In genomic region chr6:86437711-86438110, GRCm38 (mm10) we compare ENCODE assay signal across 8 mouse cellular contexts. TPM values are rescaled to one million over a fixed set of nuclear protein-coding genes. Genes with fewer than 3 reads are reported as not detected.
DNase-seq lines count a peak whose midpoint lies in the region; ATAC-seq and TF ChIP-seq lines count a peak whose summit lies in the region.

No protein-coding gene starts in this region.

- no peak for TF ChIP-seq POLR2A in bone marrow macrophage, adult 2 months (IDR thresholded peaks at IDR 0.05; ENCODE audit: borderline replicate concordance, low read depth, low read length)
- TF ChIP-seq POLR2A in olfactory bulb, adult 2 months (IDR thresholded peaks at IDR 0.05; ENCODE audit: insufficient read depth, low read depth, low read length), result no peak

- TF ChIP-seq EP300 in heart, postnatal 0 days (IDR thresholded peaks at IDR 0.05; ENCODE audit: low read depth), result no peak

- peak overlapping the region; percentile 39 for H3K27ac ChIP-seq in bone marrow macrophage, adult 2 months (ENCODE audit: insufficient read depth, low read depth, low read length)
- H3K27ac ChIP-seq in embryonic facial prominence, embryonic 15.5 days (replicated peaks), result peak overlapping the region; percentile 97
- peak overlapping the region; percentile 95 for H3K27ac ChIP-seq in heart, postnatal 0 days (ENCODE audit: low read depth)
- H3K27ac ChIP-seq in lung, embryonic 16.5 days (ENCODE audit: low read length), result peak overlapping the region; percentile 84
- H3K27ac ChIP-seq in olfactory bulb, adult 2 months (ENCODE audit: insufficient read depth, low read depth, low read length), result peak overlapping the region; percentile 13; the same call in 1 of the 2 replicates

- DNase-seq in G1E (ENCODE audit: low spot score), result peak; percentile 32
- DNase-seq in heart, postnatal 0 days (ENCODE audit: low spot score), result peak; percentile 77
- DNase-seq in kidney, postnatal 4 days, result peak; percentile 66 to 79
- peak; percentile 57 to 66 for DNase-seq in thymus, postnatal 36 days

- H3K4me2 ChIP-seq in embryonic facial prominence, embryonic 15.5 days (replicated peaks), result peak overlapping the region; percentile 65
- peak overlapping the region; percentile 93 for H3K4me2 ChIP-seq in heart, postnatal 0 days (ENCODE audit: low read depth, low read length)
- H3K4me2 ChIP-seq in lung, embryonic 16.5 days (ENCODE audit: low read depth, low read length), result peak overlapping the region; percentile 68

- peak overlapping the region; percentile 83 for H3K4me3 ChIP-seq in G1E (ENCODE audit: low read depth, low read length)
- peak overlapping the region; percentile 92 for H3K4me3 ChIP-seq in bone marrow macrophage, adult 2 months (ENCODE audit: insufficient read depth, low read length)
- H3K4me3 ChIP-seq in embryonic facial prominence, embryonic 15.5 days (replicated peaks), result peak overlapping the region; percentile 91
- peak overlapping the region; percentile 74 for H3K4me3 ChIP-seq in heart, postnatal 0 days (ENCODE audit: low read depth, low read length)
- peak overlapping the region; percentile 74 for H3K4me3 ChIP-seq in lung, embryonic 16.5 days (ENCODE audit: low read length)
- H3K4me3 ChIP-seq in olfactory bulb, adult 2 months (ENCODE audit: insufficient read depth, low read depth, low read length), result peak overlapping the region; percentile 95

- peaks cover 64% of the 10 kb centered on the region for H3K36me3 ChIP-seq in G1E (replicated peaks)
- H3K36me3 ChIP-seq in embryonic facial prominence, embryonic 15.5 days, result peaks cover 42% of the 10 kb centered on the region
- H3K36me3 ChIP-seq in heart, postnatal 0 days (replicated peaks; ENCODE audit: control insufficient read depth, insufficient read depth, low read length), result peaks cover 33% of the 10 kb centered on the region
- peaks cover 12% of the 10 kb centered on the region; the same call in 1 of the 2 replicates for H3K36me3 ChIP-seq in lung, embryonic 16.5 days (ENCODE audit: control insufficient read depth, insufficient read depth, low read length)

- peaks cover 16% of the 10 kb centered on the region for H3K4me1 ChIP-seq in G1E (ENCODE audit: insufficient read depth, low read depth, low read length)
- peaks cover 15% of the 10 kb centered on the region for H3K4me1 ChIP-seq in bone marrow macrophage, adult 2 months (ENCODE audit: control insufficient read depth, insufficient read depth, low read length)
- H3K4me1 ChIP-seq in embryonic facial prominence, embryonic 15.5 days, result peaks cover 7% of the 10 kb centered on the region
- H3K4me1 ChIP-seq in heart, postnatal 0 days (ENCODE audit: control insufficient read depth, insufficient read depth), result peaks cover 2% of the 10 kb centered on the region; the same call in 1 of the 2 replicates
- H3K4me1 ChIP-seq in lung, embryonic 16.5 days (replicated peaks; ENCODE audit: control insufficient read depth, insufficient read depth, low read length), result peaks cover 6% of the 10 kb centered on the region
- peaks cover 5% of the 10 kb centered on the region; the same call in 1 of the 2 replicates for H3K4me1 ChIP-seq in olfactory bulb, adult 2 months (ENCODE audit: control insufficient read depth, insufficient read depth, low read length)

- TF ChIP-seq CTCF in G1E (IDR thresholded peaks at IDR 0.05; ENCODE audit: low read depth, low read length), result no peak; the same call in 1 of the 2 replicates
- no peak for TF ChIP-seq CTCF in bone marrow macrophage, adult 2 months (IDR thresholded peaks at IDR 0.05; ENCODE audit: low read depth, low read length)
- peak; percentile 60 for TF ChIP-seq CTCF in heart, postnatal 0 days (IDR thresholded peaks at IDR 0.05; ENCODE audit: low read depth)
- 0 out of 2 replicates have a peak, but pooled peaks have one; percentile 14 for TF ChIP-seq CTCF in olfactory bulb, adult 2 months (IDR thresholded peaks at IDR 0.05; ENCODE audit: insufficient read depth, low read depth, low read length)

- H3K9me3 ChIP-seq in G1E (replicated peaks), result no peaks in the 10 kb centered on the region
- no peaks in the 10 kb centered on the region for H3K9me3 ChIP-seq in embryonic facial prominence, embryonic 15.5 days (replicated peaks)
- H3K9me3 ChIP-seq in heart, postnatal 0 days (replicated peaks; ENCODE audit: control insufficient read depth, low read length), result no peaks in the 10 kb centered on the region
- no peaks in the 10 kb centered on the region for H3K9me3 ChIP-seq in lung, embryonic 16.5 days (ENCODE audit: control insufficient read depth, low read length)

- H3K27me3 ChIP-seq in G1E (ENCODE audit: insufficient read depth, low read length), result no peaks in the 10 kb centered on the region
- no peaks in the 10 kb centered on the region for H3K27me3 ChIP-seq in embryonic facial prominence, embryonic 15.5 days
- no peaks in the 10 kb centered on the region for H3K27me3 ChIP-seq in heart, postnatal 0 days (ENCODE audit: control insufficient read depth, insufficient read depth, low read length)
- no peaks in the 10 kb centered on the region for H3K27me3 ChIP-seq in lung, embryonic 16.5 days (ENCODE audit: control insufficient read depth, insufficient read depth, low read depth, low read length)

- peak overlapping the region; percentile 79 for H3K9ac ChIP-seq in embryonic facial prominence, embryonic 15.5 days
- H3K9ac ChIP-seq in heart, postnatal 0 days (replicated peaks; ENCODE audit: low read depth, low read length), result peak overlapping the region; percentile 75
- H3K9ac ChIP-seq in lung, embryonic 16.5 days (ENCODE audit: low read length), result peak overlapping the region; percentile 72

- no peak for ATAC-seq in G1E (ENCODE audit: extremely low read depth, insufficient number of reproducible peaks, low FRiP score, poor library complexity, severe bottlenecking)
- 0 out of 2 replicates have a peak, but pooled peaks have one; percentile 34 for ATAC-seq in embryonic facial prominence, embryonic 15.5 days (ENCODE audit: insufficient number of reproducible peaks, low FRiP score, low TSS enrichment, low read depth)
- ATAC-seq in heart, postnatal 0 days (ENCODE audit: insufficient read depth, low read depth), result peak; percentile 68
- ATAC-seq in lung, embryonic 16.5 days (ENCODE audit: low read depth), result peak; percentile 53; the same call in 1 of the 2 replicates

- WGBS in embryonic facial prominence, embryonic 15.5 days, result under 1% methylated on average over 14 of the region's 14 CpGs
- 3% methylated on average over 14 of the region's 14 CpGs for WGBS in heart, postnatal 0 days
- WGBS in lung, embryonic 16.5 days, result 2% methylated on average over 14 of the region's 14 CpGs
- under 1% methylated on average over 14 of the region's 14 CpGs for WGBS in olfactory bulb, adult 2 months

RNA-seq across cellular contexts. Expression of gene C87436, which starts 0.5 kb away (rescaled TPM):
- total RNA-seq in G1E (2014; fragmentation: Nextera tagmentation) (33.0 and 37.6 TPM in 2 replicates), G1E (2017) (22.3 and 23.2 TPM in 2 replicates)
- 4.4 and 7.0 TPM in 2 replicates for polyA plus RNA-seq in G1E (2012)
- polyA plus RNA-seq in bone marrow macrophage, adult 2 months (2012; ENCODE audit: insufficient read depth, insufficient read length, missing spikeins), result 16.6 and 20.3 TPM in 2 replicates
- 24.7 and 26.8 TPM in 2 replicates for polyA plus RNA-seq in embryonic facial prominence, embryonic 15.5 days (2015; fragmentation: Nextera tagmentation; extraction: Ambion mirVana)
- 9.1 and 9.9 TPM in 2 replicates for total RNA-seq in heart, postnatal 0 days (2014; rRNA removed; ENCODE audit: low replicate concordance)
- 16.4 and 16.9 TPM in 2 replicates for polyA plus RNA-seq in heart, postnatal 0 days (2015; fragmentation: Nextera tagmentation; extraction: Ambion mirVana)
- polyA plus RNA-seq in lung, embryonic 16.5 days (2015; fragmentation: Nextera tagmentation; extraction: Ambion mirVana), result 23.8 and 26.7 TPM in 2 replicates
- polyA plus RNA-seq in olfactory bulb, adult 2 months (2012; ENCODE audit: insufficient read depth, insufficient read length, low replicate concordance, missing spikeins), result not detected in 2 replicates

RNA-seq across cellular contexts. Expression of gene Gm44790, which starts 11.3 kb away (rescaled TPM):
- not detected in 2 replicates for total RNA-seq in G1E (2014; fragmentation: Nextera tagmentation)
- 0.87 TPM in 1 of 2 replicates, not detected in the other for total RNA-seq in G1E (2017)
- polyA plus RNA-seq in G1E (2012), result 0.78 TPM in 1 of 2 replicates, not detected in the other
- not detected in 2 replicates for polyA plus RNA-seq in bone marrow macrophage, adult 2 months (2012; ENCODE audit: insufficient read depth, insufficient read length, missing spikeins)
- polyA plus RNA-seq in embryonic facial prominence, embryonic 15.5 days (2015; fragmentation: Nextera tagmentation; extraction: Ambion mirVana), result not detected in 2 replicates
- total RNA-seq in heart, postnatal 0 days (2014; rRNA removed; ENCODE audit: low replicate concordance), result 0.46 TPM in 1 of 2 replicates, not detected in the other
- polyA plus RNA-seq in heart, postnatal 0 days (2015; fragmentation: Nextera tagmentation; extraction: Ambion mirVana), result not detected in 2 replicates
- not detected in 2 replicates for polyA plus RNA-seq in lung, embryonic 16.5 days (2015; fragmentation: Nextera tagmentation; extraction: Ambion mirVana)
- polyA plus RNA-seq in olfactory bulb, adult 2 months (2012; ENCODE audit: insufficient read depth, insufficient read length, low replicate concordance, missing spikeins), result not detected in 2 replicates

RNA-seq across cellular contexts. Expression of gene Tia1, which starts 33.7 kb away (rescaled TPM):
- total RNA-seq in G1E (2014; fragmentation: Nextera tagmentation), result 141 and 165 TPM in 2 replicates
- total RNA-seq in G1E (2017), result 82.2 and 84.0 TPM in 2 replicates
- polyA plus RNA-seq in G1E (2012), result 20.1 and 25.4 TPM in 2 replicates
- polyA plus RNA-seq in bone marrow macrophage, adult 2 months (2012; ENCODE audit: insufficient read depth, insufficient read length, missing spikeins), result 49.7 and 67.7 TPM in 2 replicates
- polyA plus RNA-seq in embryonic facial prominence, embryonic 15.5 days (2015; fragmentation: Nextera tagmentation; extraction: Ambion mirVana), result 170 and 185 TPM in 2 replicates
- total RNA-seq in heart, postnatal 0 days (2014; rRNA removed; ENCODE audit: low replicate concordance), result 50.5 and 76.7 TPM in 2 replicates
- polyA plus RNA-seq in heart, postnatal 0 days (2015; fragmentation: Nextera tagmentation; extraction: Ambion mirVana), result 67.8 and 72.0 TPM in 2 replicates
- 176 and 177 TPM in 2 replicates for polyA plus RNA-seq in lung, embryonic 16.5 days (2015; fragmentation: Nextera tagmentation; extraction: Ambion mirVana)
- polyA plus RNA-seq in olfactory bulb, adult 2 months (2012; ENCODE audit: insufficient read depth, insufficient read length, low replicate concordance, missing spikeins), result 194 and 323 TPM in 2 replicates

RNA-seq across cellular contexts. Expression of gene Pcyox1, which starts 40.8 kb away (rescaled TPM):
- 55.5 and 72.3 TPM in 2 replicates for total RNA-seq in G1E (2014; fragmentation: Nextera tagmentation)
- 31.4 and 44.7 TPM in 2 replicates for total RNA-seq in G1E (2017)
- polyA plus RNA-seq in G1E (2012), result 41.4 and 44.9 TPM in 2 replicates
- 98.9 and 99.9 TPM in 2 replicates for polyA plus RNA-seq in bone marrow macrophage, adult 2 months (2012; ENCODE audit: insufficient read depth, insufficient read length, missing spikeins)
- polyA plus RNA-seq in embryonic facial prominence, embryonic 15.5 days (2015; fragmentation: Nextera tagmentation; extraction: Ambion mirVana), result 96.3 and 102 TPM in 2 replicates
- 44.5 and 55.8 TPM in 2 replicates for total RNA-seq in heart, postnatal 0 days (2014; rRNA removed; ENCODE audit: low replicate concordance)
- polyA plus RNA-seq in heart, postnatal 0 days (2015; fragmentation: Nextera tagmentation; extraction: Ambion mirVana), result 44.5 and 44.7 TPM in 2 replicates
- polyA plus RNA-seq in lung, embryonic 16.5 days (2015; fragmentation: Nextera tagmentation; extraction: Ambion mirVana), result 85.4 and 88.9 TPM in 2 replicates
- polyA plus RNA-seq in olfactory bulb, adult 2 months (2012; ENCODE audit: insufficient read depth, insufficient read length, low replicate concordance, missing spikeins), result not detected in 2 replicates

Comparison
In these comparisons a context has a peak if more than half of its experiments do, and no peak if none do; other contexts are left out.
1. CTCF ChIP-seq: peak in heart, postnatal 0 days (single experiment) and olfactory bulb, adult 2 months (single experiment); none in G1E (single experiment) and bone marrow macrophage, adult 2 months (single experiment).
2. H3K27ac ChIP-seq: peak in every context shown above with its lines; median percentile 97 in embryonic facial prominence, embryonic 15.5 days; 95 in heart, postnatal 0 days; 84 in lung, embryonic 16.5 days; 39 in bone marrow macrophage, adult 2 months; 13 in olfactory bulb, adult 2 months.
3. Peak in every context shown above with its lines, with median percentiles within 50 percentile points of each other: DNase-seq, H3K4me3 ChIP-seq, H3K4me2 ChIP-seq and H3K9ac ChIP-seq.